Mouse (Mus musculus) testis, adult 2 months (tissue): ENCODE measurements at regions not wholly inside any gene's neighbourhood (a gene's known extent, or its start where the extent isn't known, plus 50 kb on each side); places are given as distances from the start of the nearest gene placed in this dataset.

Experiments
- CTCF ChIP-seq: fragments of 200-500 bp; IDR thresholded peaks from 2 replicates; pipeline ENCODE4 v1.5.1; 2012; ENCODE audit warnings: low read depth, mild to moderate bottlenecking, inconsistent platforms, low read length, moderate library complexity; ENCODE audit not compliant: control insufficient read depth, insufficient read depth, insufficient replicate concordance
- POLR2A ChIP-seq: fragments of 200-500 bp; IDR thresholded peaks from 2 replicates; pipeline ENCODE4 v1.6.1; 2012; ENCODE audit warnings: low read depth, mild to moderate bottlenecking, inconsistent platforms, low read length, moderate library complexity; ENCODE audit not compliant: control insufficient read depth

- TF ChIP-seq CTCF (no peak), POLR2A (no peak)
Measured at GRCm38 (mm10) chr13:102625836-102626340, 67.5 kb upstream of the Cd180 start.
